ENCODE assay signal across 13 mouse cellular contexts in genomic region chr17:34354940-34355339, GRCm38 (mm10). TPM values are rescaled to one million over a fixed set of nuclear protein-coding genes. Genes with fewer than 3 reads are reported as not detected.
A peak's percentile ranks its signal among the peaks of the same experiment; 100 is the strongest.
DNase-seq lines count a peak whose midpoint lies in the region; ATAC-seq lines count a peak whose summit lies in the region.
"Had no signal": no experiment of that assay in that cellular context is flagged by ENCODE, and none has a peak within 500 bp of the region (broad histone marks: within the 10 kb centered on the region; RNA-seq: fewer than 3 reads in every experiment).

No protein-coding gene starts in this region.

- ATAC-seq in neutrophil, adult 5-6 weeks (ENCODE audit: extremely low read depth, insufficient number of reproducible peaks, low FRiP score, poor library complexity, severe bottlenecking) = peak; percentile 94
- ATAC-seq in erythroid progenitor cell, adult 5-6 weeks (replicated peaks; ENCODE audit: low FRiP score, poor library complexity, severe bottlenecking) = no peak
- ATAC-seq: forebrain, embryonic 13.5 days had no signal

- DNase-seq in A20 (ENCODE audit: low read depth, low spot score) = peak; percentile 85
- peak; percentile 49 for DNase-seq in CD4-positive helper T cell, adult 2 months (ENCODE audit: low read depth, low spot score)
- peak; percentile 70 for DNase-seq in induced T-regulatory cell, adult 2 months (ENCODE audit: low read depth)
- no peak for DNase-seq in right cerebral cortex, postnatal 36 days (ENCODE audit: low spot score in 2 of 2)
- no peak for DNase-seq in ovary, postnatal 36 days (ENCODE audit: low spot score)
- DNase-seq: adrenal gland, adult 8-10 months; cerebellum, adult 2 months; heart, postnatal 36 days had no signal

RNA-seq across cellular contexts. Expression of gene Btnl2, which starts 0.3 kb away (rescaled TPM):
- total RNA-seq in neutrophil, adult 5-6 weeks (2017) = 10.9 and 11.9 TPM in 2 replicates
- not detected in 2 replicates for total RNA-seq in erythroid progenitor cell, adult 5-6 weeks (2015; ENCODE audit: low replicate concordance)
- not detected in 2 replicates for total RNA-seq in erythroid progenitor cell, adult 5-6 weeks (2017; ENCODE audit: low replicate concordance)

RNA-seq across cellular contexts. Expression of gene Btnl1, which starts 22.0 kb away (rescaled TPM):
- total RNA-seq in neutrophil, adult 5-6 weeks (2017) = 0.93 TPM in 1 of 2 replicates, not detected in the other
- total RNA-seq in erythroid progenitor cell, adult 5-6 weeks (2015; ENCODE audit: low replicate concordance) = not detected in 2 replicates
- total RNA-seq in erythroid progenitor cell, adult 5-6 weeks (2017; ENCODE audit: low replicate concordance) = not detected in 2 replicates
- total RNA-seq: adrenal gland, adult 8-10 months; gastrocnemius, postnatal 4 days; heart, postnatal 36 days; layer of hippocampus, postnatal 25 days had no signal

RNA-seq across cellular contexts. Expression of gene H2-Eb2, which starts 29.5 kb away (rescaled TPM):
- 52.6 and 54.0 TPM in 2 replicates for total RNA-seq in neutrophil, adult 5-6 weeks (2017)
- total RNA-seq in erythroid progenitor cell, adult 5-6 weeks (2015; ENCODE audit: low replicate concordance) = not detected in 2 replicates
- total RNA-seq in erythroid progenitor cell, adult 5-6 weeks (2017; ENCODE audit: low replicate concordance) = not detected in 2 replicates
- total RNA-seq: adrenal gland, adult 8-10 months; gastrocnemius, postnatal 4 days; heart, postnatal 36 days; layer of hippocampus, postnatal 25 days had no signal

RNA-seq across cellular contexts. Expression of gene BC051142, which starts 43.7 kb away (rescaled TPM):
- total RNA-seq in neutrophil, adult 5-6 weeks (2017) = 12.5 and 14.0 TPM in 2 replicates
- not detected in 2 replicates for total RNA-seq in erythroid progenitor cell, adult 5-6 weeks (2015; ENCODE audit: low replicate concordance)
- not detected in 2 replicates for total RNA-seq in erythroid progenitor cell, adult 5-6 weeks (2017; ENCODE audit: low replicate concordance)
- total RNA-seq: heart, postnatal 36 days had no signal

RNA-seq across cellular contexts. Expression of gene H2-Eb1, which starts 49.3 kb away (rescaled TPM):
- 2,076 and 2,332 TPM in 2 replicates for total RNA-seq in neutrophil, adult 5-6 weeks (2017)
- 7.2 and 8.4 TPM in 2 replicates for total RNA-seq in erythroid progenitor cell, adult 5-6 weeks (2015; ENCODE audit: low replicate concordance)
- 28.5 and 80.5 TPM in 2 replicates for total RNA-seq in erythroid progenitor cell, adult 5-6 weeks (2017; ENCODE audit: low replicate concordance)

Comparison
In these comparisons a context has a peak if more than half of its experiments do, and no peak if none do; other contexts are left out.
1. DNase-seq: peak in A20 (single experiment), CD4-positive helper T cell, adult 2 months (single experiment) and induced T-regulatory cell, adult 2 months (single experiment); none in right cerebral cortex, postnatal 36 days (0 of 2) and ovary, postnatal 36 days (single experiment).
2. RNA of gene Btnl2, which starts 0.3 kb away (total RNA-seq): 10.9 to 11.9 TPM in neutrophil, adult 5-6 weeks; not detected in erythroid progenitor cell, adult 5-6 weeks; every median in the first group is over 10 times any median in the second.
3. RNA of gene H2-Eb2, which starts 29.5 kb away (total RNA-seq): 52.6 to 54.0 TPM in neutrophil, adult 5-6 weeks; not detected in erythroid progenitor cell, adult 5-6 weeks; every median in the first group is over 10 times any median in the second.